In the genomic region with DNA sequence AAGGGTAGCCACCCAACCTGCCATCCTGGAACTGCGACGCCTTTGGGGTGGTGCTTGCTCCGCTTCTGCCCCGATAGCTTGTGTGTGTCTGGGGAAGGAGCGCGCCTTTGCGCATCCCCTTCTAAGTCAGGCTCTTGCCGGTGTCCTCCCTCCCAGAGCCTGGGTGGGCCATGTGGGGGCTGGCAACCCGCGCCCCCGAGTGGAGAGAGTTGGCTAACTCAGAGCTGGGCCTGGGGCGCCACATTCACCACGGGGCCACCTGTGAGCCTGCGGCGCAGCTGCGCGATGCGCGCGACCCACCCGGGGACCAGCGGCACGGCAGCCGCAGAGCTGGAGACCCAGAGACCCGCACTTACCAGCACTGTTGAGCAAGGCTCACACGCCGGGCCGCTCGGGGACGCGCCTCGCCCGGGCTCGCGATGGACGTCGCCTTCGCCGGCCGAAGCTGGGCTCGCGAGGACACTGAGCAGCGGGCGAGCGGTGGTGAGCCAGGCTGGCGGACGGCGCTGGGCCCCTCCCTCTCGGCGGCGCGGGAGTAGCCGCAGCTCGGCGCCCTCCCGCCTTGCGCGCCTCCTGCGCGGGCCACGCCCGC, we compare ENCODE assay signal across 9 mouse cellular contexts. TPM values are rescaled to one million over a fixed set of nuclear protein-coding genes. Genes with fewer than 3 reads are reported as not detected.
DNase-seq lines count a peak whose midpoint lies in the region; ATAC-seq and TF ChIP-seq lines count a peak whose summit lies in the region.
"Had no signal": no experiment of that assay in that cellular context is flagged by ENCODE, and none has a peak within 500 bp of the region (broad histone marks: within the 10 kb centered on the region; RNA-seq: fewer than 3 reads in every experiment).

A gene (minus strand): TSS at position 518 of the 592 bp plus-strand sequence.

- peaks cover 49% of the 10 kb centered on the region for H3K27me3 ChIP-seq in kidney, embryonic 15.5 days
- H3K27me3 ChIP-seq in hindbrain, embryonic 15.5 days: no peaks in the 10 kb centered on the region
- H3K27me3 ChIP-seq in limb, embryonic 14.5 days (ENCODE audit: control insufficient read depth, insufficient read depth, low read length): peaks cover 18% of the 10 kb centered on the region

- DNase-seq in kidney, adult 8-10 months: no peak
- DNase-seq in cerebellum, postnatal 14 days: peak; percentile 80 to 88
- peak; percentile 47 to 50 for DNase-seq in frontal cortex, postnatal 14 days (ENCODE audit: low spot score in 2 of 2)
- peak; percentile 47 for DNase-seq in limb, embryonic 14.5 days (ENCODE audit: low spot score)
- peak; percentile 13 for DNase-seq in ovary, adult 18-20 months (ENCODE audit: low spot score)
- DNase-seq in spleen, postnatal 36 days (ENCODE audit: low spot score in 2 of 2): no peak

- no peak for TF ChIP-seq POLR2A in limb, embryonic 14.5 days (IDR thresholded peaks at IDR 0.05; ENCODE audit: borderline replicate concordance, extremely low read depth, insufficient read depth, insufficient read length)

- H3K9ac ChIP-seq in kidney, embryonic 15.5 days: peak within 1 kb of the TSS; percentile 36; the same call in 1 of the 2 replicates
- H3K9ac ChIP-seq in hindbrain, embryonic 15.5 days: peak within 1 kb of the TSS; percentile 61
- peak within 1 kb of the TSS; percentile 45 for H3K9ac ChIP-seq in limb, embryonic 14.5 days (ENCODE audit: low read depth, low read length, severe bottlenecking)

- peak; percentile 98 for ATAC-seq in kidney, embryonic 15.5 days (replicated peaks; ENCODE audit: low FRiP score)
- peak; percentile 95 for ATAC-seq in hindbrain, embryonic 15.5 days (ENCODE audit: low FRiP score, low read depth)
- ATAC-seq in limb, embryonic 14.5 days (ENCODE audit: low FRiP score, low read depth): peak; percentile 86

- H3K4me1 ChIP-seq in kidney, embryonic 15.5 days: peaks cover 12% of the 10 kb centered on the region
- 0 out of 2 replicates have a peak, but pooled peaks cover 10% of the 10 kb centered on the region for H3K4me1 ChIP-seq in hindbrain, embryonic 15.5 days (replicated peaks)
- 0 out of 2 replicates have a peak, but pooled peaks cover 3% of the 10 kb centered on the region for H3K4me1 ChIP-seq in limb, embryonic 14.5 days (ENCODE audit: control insufficient read depth, insufficient read depth, low read length)

- peak within 1 kb of the TSS; percentile 55 for H3K4me3 ChIP-seq in kidney, embryonic 15.5 days (replicated peaks)
- H3K4me3 ChIP-seq in hindbrain, embryonic 15.5 days: peak within 1 kb of the TSS; percentile 63
- H3K4me3 ChIP-seq in limb, embryonic 14.5 days (replicated peaks; ENCODE audit: low read length): peak within 1 kb of the TSS; percentile 54

- no peaks in the 10 kb centered on the region for H3K9me3 ChIP-seq in kidney, embryonic 15.5 days (replicated peaks)
- no peaks in the 10 kb centered on the region for H3K9me3 ChIP-seq in hindbrain, embryonic 15.5 days
- H3K9me3 ChIP-seq in limb, embryonic 14.5 days (ENCODE audit: control insufficient read depth, low read length): no peaks in the 10 kb centered on the region

- WGBS in kidney, embryonic 15.5 days: under 1% methylated on average over 40 of the region's 62 CpGs
- under 1% methylated on average over 53 of the region's 62 CpGs for WGBS in hindbrain, embryonic 15.5 days
- under 1% methylated on average over 34 of the region's 62 CpGs for WGBS in limb, embryonic 14.5 days

- peak within 1 kb of the TSS; percentile 99 for H3K4me2 ChIP-seq in kidney, embryonic 15.5 days
- H3K4me2 ChIP-seq in hindbrain, embryonic 15.5 days: peak within 1 kb of the TSS; percentile 81
- peak within 1 kb of the TSS; percentile 93 for H3K4me2 ChIP-seq in limb, embryonic 14.5 days (replicated peaks; ENCODE audit: low read depth, low read length, severe bottlenecking)

- H3K27ac ChIP-seq in kidney, embryonic 15.5 days: no peak within 1 kb of the TSS
- peak within 1 kb of the TSS; percentile 62 for H3K27ac ChIP-seq in hindbrain, embryonic 15.5 days (replicated peaks)
- no peak within 1 kb of the TSS for H3K27ac ChIP-seq in limb, embryonic 14.5 days (replicated peaks; ENCODE audit: low read depth, low read length)

- H3K36me3 ChIP-seq in kidney, embryonic 15.5 days: no peaks in the 10 kb centered on the region
- no peaks in the 10 kb centered on the region for H3K36me3 ChIP-seq in hindbrain, embryonic 15.5 days
- no peaks in the 10 kb centered on the region for H3K36me3 ChIP-seq in limb, embryonic 14.5 days (ENCODE audit: control insufficient read depth, insufficient read depth, low read length)
- H3K36me3 ChIP-seq: G1E had no signal

RNA-seq across cellular contexts. Expression of the gene that starts here (rescaled TPM):
- 0.19 TPM in 1 of 2 replicates, not detected in the other for polyA plus RNA-seq in kidney, embryonic 15.5 days (2015; fragmentation: Nextera tagmentation; extraction: Ambion mirVana)
- 4.2 and 5.2 TPM in 2 replicates for polyA plus RNA-seq in hindbrain, embryonic 15.5 days (2015; fragmentation: Nextera tagmentation; extraction: Ambion mirVana)
- polyA plus RNA-seq in limb, embryonic 14.5 days (2012; rRNA removed): 0.62 and 0.72 TPM in 2 replicates
- polyA plus RNA-seq in limb, embryonic 14.5 days (2014; fragmentation: Nextera tagmentation; extraction: Ambion mirVana): 1.3 and 1.6 TPM in 2 replicates
- polyA plus RNA-seq: G1E had no signal

Comparison
In these comparisons a context has a peak if more than half of its experiments do, and no peak if none do; other contexts are left out.
1. Peak in ATAC-seq, H3K4me3 ChIP-seq, H3K9ac ChIP-seq and H3K4me2 ChIP-seq in kidney, embryonic 15.5 days; RNA of the gene not detected or under 1 TPM.
2. DNase-seq: peak in cerebellum, postnatal 14 days (2 of 2), frontal cortex, postnatal 14 days (2 of 2), limb, embryonic 14.5 days (single experiment) and ovary, adult 18-20 months (single experiment); none in kidney, adult 8-10 months (0 of 2) and spleen, postnatal 36 days (0 of 2).
3. Peak in every context shown above with its lines, with median percentiles within 50 percentile points of each other: ATAC-seq, H3K4me2 ChIP-seq, H3K4me3 ChIP-seq and H3K9ac ChIP-seq.